Mouse (Mus musculus) thymus, adult 2 months (tissue): ENCODE data around the gene Dcdc2c.

ENCODE experiments used
- CTCF ChIP-seq: fragments of 200-500 bp; IDR thresholded peaks from 2 replicates; pipeline ENCODE4 v1.5.1; 2012; ENCODE audit warnings: mild to moderate bottlenecking, control low read depth, low read length, moderate library complexity, borderline replicate concordance; ENCODE audit not compliant: control insufficient read depth, poor library complexity, insufficient read depth; ENCODE audit errors: extremely low read depth
- POLR2A ChIP-seq: fragments of 200-500 bp; IDR thresholded peaks from 2 replicates; pipeline ENCODE4 v1.6.1; 2012; ENCODE audit warnings: mild to moderate bottlenecking, low read length, control low read depth, moderate library complexity; ENCODE audit not compliant: control insufficient read depth, poor library complexity, insufficient read depth; ENCODE audit errors: extremely low read depth

- TF ChIP-seq POLR2A (no peak), CTCF (no peak)
Observed at GRCm38 (mm10) chr12:28401372-28401771, 150.8 kb downstream of the Dcdc2c start.
